Mouse (Mus musculus) limb, embryonic 13.5 days (tissue): Measurements from ENCODE around the gene Ppp1r21. TPM values are rescaled to one million over a fixed set of nuclear protein-coding genes. Genes with fewer than 3 reads are reported as not detected.
A peak's percentile ranks its signal among the peaks of the same experiment; 100 is the strongest.

ENCODE experiments used
- ATAC-seq: fragments of 200-750 bp; cut with Nextera tagmentation; 2 replicates; pipeline ENCODE4 v1.8.0; 2017; ENCODE audit warnings: low read depth, moderate number of reproducible peaks, moderate TSS enrichment; ENCODE audit not compliant: low FRiP score
- H3K27ac ChIP-seq: fragments of 300-500 bp; sonication (generic); 2 replicates; pipeline ENCODE4 v1.5.1; 2015; ENCODE audit warnings: inconsistent platforms, mild to moderate bottlenecking, moderate library complexity
- H3K27me3 ChIP-seq: fragments of 300-500 bp; sonication (generic); 2 replicates; pipeline ENCODE4 v1.6.1; 2015; ENCODE audit warnings: mild to moderate bottlenecking, inconsistent platforms
- H3K36me3 ChIP-seq: fragments of 300-500 bp; sonication (generic); 2 replicates; pipeline ENCODE4 v1.6.1; 2015; ENCODE audit warnings: inconsistent platforms, mild to moderate bottlenecking, moderate library complexity
- H3K4me1 ChIP-seq: fragments of 300-500 bp; sonication (generic); 2 replicates; pipeline ENCODE4 v1.6.1; 2015; ENCODE audit warnings: inconsistent platforms
- H3K4me2 ChIP-seq: fragments of 300-500 bp; sonication (generic); replicated peaks from 2 replicates; pipeline ENCODE4 v1.6.1; 2015; ENCODE audit warnings: inconsistent platforms, mild to moderate bottlenecking, moderate library complexity
- H3K4me3 ChIP-seq: fragments of 300-500 bp; sonication (generic); 2 replicates; pipeline ENCODE4 v1.5.1; 2015; ENCODE audit warnings: moderate library complexity, mild to moderate bottlenecking, inconsistent platforms
- H3K9ac ChIP-seq: fragments of 300-500 bp; sonication (generic); 2 replicates; pipeline ENCODE4 v1.6.1; 2015; ENCODE audit warnings: mild to moderate bottlenecking, inconsistent platforms
- H3K9me3 ChIP-seq: fragments of 300-500 bp; sonication (generic); 2 replicates; pipeline ENCODE4 v1.6.1; 2016; ENCODE audit warnings: inconsistent platforms
- WGBS: fragments of 180-500 bp; shearing (Covaris S2); methylation state at CpG from one replicate; pipeline ENCODE4 v1.1.7; 2015; 5-methylcytosine and 5-hydroxymethylcytosine counted together
- polyA plus RNA-seq: library from polyadenylated mRNA; unstranded; fragments of >200 nt; fragmentation: Nextera tagmentation; extraction: Ambion mirVana; gene quantifications from 2 replicates; pipeline ENCODE4 v1.2.1, GENCODE M21; 2015

Ppp1r21 gene
- polyA plus RNA-seq, 1 experiment from 2014 or later = 22.3 TPM

- peak overlapping the region; percentile 49; the same call in 1 of the 2 replicates for H3K4me2 ChIP-seq
- no peak overlapping the region; the same call in 1 of the 2 replicates for H3K9ac ChIP-seq
- H3K27me3 ChIP-seq = no peaks in the 10 kb centered on the region
- peaks cover 38% of the 10 kb centered on the region for H3K36me3 ChIP-seq
- peaks cover 64% of the 10 kb centered on the region for H3K4me1 ChIP-seq
- no peak overlapping the region for H3K4me3 ChIP-seq
- peak overlapping the region; percentile 91 for H3K27ac ChIP-seq
- no peak for ATAC-seq
- no peaks in the 10 kb centered on the region for H3K9me3 ChIP-seq
- 90% methylated on average over 13 of the region's 13 CpGs for WGBS
Measured at GRCm38 (mm10) chr17:88625350-88625749, 95.4 kb downstream of the Ppp1r21 start.

- peaks cover 34% of the 10 kb centered on the region for H3K36me3 ChIP-seq
- peak overlapping the region; percentile 49 for H3K4me2 ChIP-seq
- no peak overlapping the region; the same call in 1 of the 2 replicates for H3K9ac ChIP-seq
- WGBS = 37% methylated on average over 7 of the region's 7 CpGs
- H3K27ac ChIP-seq = peak overlapping the region; percentile 91
- H3K9me3 ChIP-seq = no peaks in the 10 kb centered on the region
- H3K4me3 ChIP-seq = no peak overlapping the region
- H3K27me3 ChIP-seq = no peaks in the 10 kb centered on the region
- peak; percentile 37; the same call in 1 of the 2 replicates for ATAC-seq
- peaks cover 70% of the 10 kb centered on the region for H3K4me1 ChIP-seq
Measured at GRCm38 (mm10) chr17:88625931-88626330, 96.0 kb downstream of the Ppp1r21 start.

GRCm38 (mm10) chr17:88626347-88626811 lies 96.5 kb downstream of the Ppp1r21 start:
- H3K36me3 ChIP-seq = peaks cover 29% of the 10 kb centered on the region
- no peak overlapping the region for H3K9ac ChIP-seq
- no peaks in the 10 kb centered on the region for H3K9me3 ChIP-seq
- WGBS = 25% methylated on average over 7 of the region's 7 CpGs
- peak; percentile 42 for ATAC-seq
- peak overlapping the region; percentile 24 for H3K4me3 ChIP-seq
- peak overlapping the region; percentile 91 for H3K27ac ChIP-seq
- no peaks in the 10 kb centered on the region for H3K27me3 ChIP-seq
- peak overlapping the region; percentile 49 for H3K4me2 ChIP-seq
- H3K4me1 ChIP-seq = peaks cover 71% of the 10 kb centered on the region

- Histone ChIP-seq H3K9me3 (no peaks in the 10 kb centered on the region), H3K9ac (no peak overlapping the region), H3K27ac (peak overlapping the region; percentile 91), H3K4me3 (peak overlapping the region; percentile 24), H3K4me2 (peak overlapping the region; percentile 49), H3K4me1 (peaks cover 76% of the 10 kb centered on the region), H3K36me3 (peaks cover 22% of the 10 kb centered on the region), H3K27me3 (no peaks in the 10 kb centered on the region)
- no peak for ATAC-seq
- WGBS = 68% methylated on average over 7 of the region's 7 CpGs
Measured at GRCm38 (mm10) chr17:88627150-88627549, 97.2 kb downstream of the Ppp1r21 start.

- H3K27me3 ChIP-seq = no peaks in the 10 kb centered on the region
- peak overlapping the region; percentile 49 for H3K4me2 ChIP-seq
- H3K4me3 ChIP-seq = no peak overlapping the region
- ATAC-seq = peak; percentile 42; the same call in 1 of the 2 replicates
- H3K9ac ChIP-seq = no peak overlapping the region
- peaks cover 79% of the 10 kb centered on the region for H3K4me1 ChIP-seq
- peaks cover 6% of the 10 kb centered on the region for H3K36me3 ChIP-seq
- 37% methylated on average over 10 of the region's 10 CpGs for WGBS
- H3K27ac ChIP-seq = peak overlapping the region; percentile 85
- no peaks in the 10 kb centered on the region for H3K9me3 ChIP-seq
Measured at GRCm38 (mm10) chr17:88628676-88629380, 98.9 kb downstream of the Ppp1r21 start.

- peak; percentile 62 for ATAC-seq
- Histone ChIP-seq H3K4me1 (peaks cover 79% of the 10 kb centered on the region), H3K4me3 (no peak overlapping the region), H3K9ac (peak overlapping the region; percentile 13; the same call in 1 of the 2 replicates), H3K36me3 (0 out of 2 replicates have a peak, but pooled peaks cover under 1% of the 10 kb centered on the region), H3K9me3 (no peaks in the 10 kb centered on the region), H3K27me3 (no peaks in the 10 kb centered on the region), H3K4me2 (peak overlapping the region; percentile 49), H3K27ac (peak overlapping the region; percentile 85)
- 28% methylated on average over 4 of the region's 4 CpGs for WGBS
Measured at GRCm38 (mm10) chr17:88629381-88629759, 99.5 kb downstream of the Ppp1r21 start.

GRCm38 (mm10) chr17:88629931-88630553 lies 100.1 kb downstream of the Ppp1r21 start:
- no peaks in the 10 kb centered on the region for H3K27me3 ChIP-seq
- H3K9me3 ChIP-seq = no peaks in the 10 kb centered on the region
- peak overlapping the region; percentile 13; the same call in 1 of the 2 replicates for H3K9ac ChIP-seq
- peaks cover 75% of the 10 kb centered on the region for H3K4me1 ChIP-seq
- peak overlapping the region; percentile 49 for H3K4me2 ChIP-seq
- peaks cover under 1% of the 10 kb centered on the region for H3K36me3 ChIP-seq
- WGBS = 35% methylated on average over 11 of the region's 11 CpGs
- ATAC-seq = no peak
- peak overlapping the region; percentile 85 for H3K27ac ChIP-seq
- H3K4me3 ChIP-seq = 0 out of 2 replicates have a peak overlapping the region, but pooled peaks have one; percentile 3

GRCm38 (mm10) chr17:88630554-88630948 lies 100.6 kb downstream of the Ppp1r21 start:
- Histone ChIP-seq H3K27ac (peak overlapping the region; percentile 85), H3K9me3 (no peaks in the 10 kb centered on the region), H3K36me3 (peaks cover 6% of the 10 kb centered on the region), H3K4me2 (peak overlapping the region; percentile 49; the same call in 1 of the 2 replicates), H3K27me3 (no peaks in the 10 kb centered on the region), H3K4me1 (peaks cover 70% of the 10 kb centered on the region), H3K9ac (no peak overlapping the region), H3K4me3 (no peak overlapping the region)
- WGBS = 79% methylated on average over 3 of the region's 3 CpGs
- no peak for ATAC-seq

GRCm38 (mm10) chr17:88632631-88633030 lies 102.7 kb downstream of the Ppp1r21 start:
- H3K9me3 ChIP-seq = no peaks in the 10 kb centered on the region
- H3K27me3 ChIP-seq = no peaks in the 10 kb centered on the region
- ATAC-seq = no peak
- no peak overlapping the region for H3K4me3 ChIP-seq
- no peak overlapping the region for H3K27ac ChIP-seq
- H3K4me1 ChIP-seq = peaks cover 49% of the 10 kb centered on the region
- H3K9ac ChIP-seq = no peak overlapping the region
- WGBS = 96% methylated on average over 3 of the region's 3 CpGs
- no peak overlapping the region for H3K4me2 ChIP-seq
- peaks cover 21% of the 10 kb centered on the region for H3K36me3 ChIP-seq

- Histone ChIP-seq H3K4me2 (no peak overlapping the region), H3K4me3 (no peak overlapping the region), H3K4me1 (peaks cover 14% of the 10 kb centered on the region), H3K36me3 (peaks cover 26% of the 10 kb centered on the region), H3K27ac (no peak overlapping the region), H3K9me3 (no peaks in the 10 kb centered on the region), H3K27me3 (no peaks in the 10 kb centered on the region), H3K9ac (no peak overlapping the region)
- 82% methylated on average over 14 of the region's 14 CpGs for WGBS
- no peak for ATAC-seq
Measured at GRCm38 (mm10) chr17:88636076-88636475, 106.2 kb downstream of the Ppp1r21 start.

GRCm38 (mm10) chr17:88636587-88636986 lies 106.7 kb downstream of the Ppp1r21 start:
- Histone ChIP-seq H3K4me1 (peaks cover 9% of the 10 kb centered on the region), H3K4me2 (no peak overlapping the region), H3K9ac (no peak overlapping the region), H3K27me3 (no peaks in the 10 kb centered on the region), H3K27ac (no peak overlapping the region), H3K4me3 (no peak overlapping the region), H3K9me3 (no peaks in the 10 kb centered on the region), H3K36me3 (peaks cover 26% of the 10 kb centered on the region)
- ATAC-seq = no peak
- 69% methylated on average over 12 of the region's 12 CpGs for WGBS
